Mouse (Mus musculus) MEL (cell line): ENCODE results near the gene Ptprh. TPM values are rescaled to one million over a fixed set of nuclear protein-coding genes. Genes with fewer than 3 reads are reported as not detected.

ENCODE experiments used
- DNase-seq: peaks from one replicate; pipeline ENCODE4 v3.0.0; 2011; ENCODE audit warnings: low read depth, low spot score
- H3K27ac ChIP-seq: 2 replicates; pipeline ENCODE4 v1.5.1; 2012; ENCODE audit warnings: low read depth, mild to moderate bottlenecking, control low read depth, low read length, moderate library complexity; ENCODE audit not compliant: control insufficient read depth
- H3K27me3 ChIP-seq, 2 experiments: fragments of 150-350 bp in 1 of 2; sonication (generic) in 1 of 2; 2 replicates each; pipeline ENCODE4 v1.6.1; 2012; ENCODE audit warnings: low read length in 2 of 2, mild to moderate bottlenecking in 2 of 2, improper control_type of control experiment in 1 of 2, moderate library complexity in 1 of 2; ENCODE audit not compliant: insufficient read depth in 2 of 2, control insufficient read depth in 1 of 2
- H3K36me3 ChIP-seq, 2 experiments: 2 replicates each; pipeline ENCODE4 v1.6.1; 2012 to 2014; ENCODE audit warnings: low read length in 2 of 2, improper control_type of control experiment in 1 of 2, inconsistent platforms in 1 of 2, mild to moderate bottlenecking in 1 of 2; ENCODE audit not compliant: insufficient read depth in 2 of 2, control insufficient read depth in 1 of 2
- H3K4me1 ChIP-seq, 2 experiments: fragments of 150-350 bp in 1 of 2; sonication (generic) in 1 of 2; 2 replicates each; pipeline ENCODE4 v1.6.1; 2012; ENCODE audit warnings: low read length in 2 of 2, improper control_type of control experiment in 1 of 2, mild to moderate bottlenecking in 1 of 2; ENCODE audit not compliant: insufficient read depth in 2 of 2, control insufficient read depth in 1 of 2
- H3K4me3 ChIP-seq, 2 experiments: fragments of 150-350 bp in 1 of 2; sonication (generic) in 1 of 2; 2 replicates each; pipeline ENCODE4 v1.5.1; 2012; ENCODE audit warnings: low read depth in 2 of 2, low read length in 2 of 2, mild to moderate bottlenecking in 2 of 2, moderate library complexity in 2 of 2, control low read depth in 1 of 2, improper control_type of control experiment in 1 of 2; ENCODE audit not compliant: control insufficient read depth in 1 of 2, insufficient read depth in 1 of 2
- H3K79me2 ChIP-seq: 2 replicates; pipeline ENCODE4 v1.6.1; 2012; ENCODE audit warnings: mild to moderate bottlenecking, low read length, moderate library complexity; ENCODE audit not compliant: control insufficient read depth, poor library complexity, insufficient read depth
- H3K9ac ChIP-seq: 2 replicates; pipeline ENCODE4 v1.6.1; 2012; ENCODE audit warnings: low read depth, mild to moderate bottlenecking, control low read depth, low read length, moderate library complexity; ENCODE audit not compliant: control insufficient read depth, poor library complexity, severe bottlenecking
- H3K9me3 ChIP-seq: fragments of 150-350 bp; sonication (generic); replicated peaks from 2 replicates; pipeline ENCODE4 v1.6.1; 2012; ENCODE audit warnings: mild to moderate bottlenecking, low read length, improper control_type of control experiment, moderate library complexity; ENCODE audit not compliant: insufficient read depth
- BHLHE40 ChIP-seq: IDR thresholded peaks from 2 replicates; pipeline ENCODE4 v1.6.1; 2012; ENCODE audit warnings: low read depth, mild to moderate bottlenecking, inconsistent platforms, low read length, improper control_type of control experiment, borderline replicate concordance
- CHD1 ChIP-seq: IDR thresholded peaks from 2 replicates; pipeline ENCODE4 v1.6.1; 2012; ENCODE audit warnings: low read depth, mild to moderate bottlenecking, inconsistent platforms, low read length, improper control_type of control experiment
- CHD2 ChIP-seq: IDR thresholded peaks from 2 replicates; pipeline ENCODE4 v1.6.1; 2011; ENCODE audit warnings: low read length, improper control_type of control experiment
- CTCF ChIP-seq, 3 experiments: IDR thresholded peaks in 2 of 3; conservative IDR thresholded peaks in 1 of 3; 2 replicates each; pipeline ENCODE4 v1.5.1; 2011 to 2012; ENCODE audit warnings: low read length in 3 of 3, low read depth in 2 of 3, mild to moderate bottlenecking in 2 of 3, improper control_type of control experiment in 1 of 3, inconsistent platforms in 1 of 3, mixed read lengths in 1 of 3, moderate library complexity in 1 of 3; ENCODE audit not compliant: control insufficient read depth in 1 of 3, insufficient read depth in 1 of 3, poor library complexity in 1 of 3, severe bottlenecking in 1 of 3
- E2F4 ChIP-seq: IDR thresholded peaks from 2 replicates; pipeline ENCODE4 v1.6.1; 2011; ENCODE audit warnings: low read depth, low read length, improper control_type of control experiment, borderline replicate concordance
- ELF1 ChIP-seq: IDR thresholded peaks from 2 replicates; pipeline ENCODE4 v1.6.1; 2014; ENCODE audit warnings: low read depth, mild to moderate bottlenecking, inconsistent platforms, low read length, improper control_type of control experiment, moderate library complexity
- EP300 ChIP-seq, 2 experiments: IDR thresholded peaks; 2 replicates each; pipeline ENCODE4 v1.6.1; 2011; ENCODE audit warnings: improper control_type of control experiment in 2 of 2, low read length in 2 of 2, low read depth in 1 of 2, mild to moderate bottlenecking in 1 of 2
- ETS1 ChIP-seq: IDR thresholded peaks from 2 replicates; pipeline ENCODE4 v1.6.1; 2012; ENCODE audit warnings: low read depth, mild to moderate bottlenecking, inconsistent platforms, low read length, improper control_type of control experiment, moderate library complexity
- GABPA ChIP-seq: IDR thresholded peaks from 2 replicates; pipeline ENCODE4 v1.6.1; 2012; ENCODE audit warnings: low read depth, mild to moderate bottlenecking, inconsistent platforms, low read length, improper control_type of control experiment, moderate library complexity
- GATA1 ChIP-seq: IDR thresholded peaks from 2 replicates; pipeline ENCODE4 v1.6.1; 2011; ENCODE audit warnings: low read depth, low read length, improper control_type of control experiment
- HCFC1 ChIP-seq: IDR thresholded peaks from 2 replicates; pipeline ENCODE4 v1.6.1; 2012; ENCODE audit warnings: low read depth, mild to moderate bottlenecking, inconsistent platforms, low read length, improper control_type of control experiment, moderate library complexity
- JUND ChIP-seq: IDR thresholded peaks from 2 replicates; pipeline ENCODE4 v1.6.1; 2011; ENCODE audit warnings: low read depth, mild to moderate bottlenecking, improper control_type of control experiment, low read length
- KAT2A ChIP-seq: conservative IDR thresholded peaks from 2 replicates; pipeline ENCODE4 v1.6.1; 2012; ENCODE audit warnings: low read depth, low read length, improper control_type of control experiment, inconsistent platforms
- MAFK ChIP-seq: IDR thresholded peaks from 2 replicates; pipeline ENCODE4 v1.6.1; 2011; ENCODE audit warnings: low read depth, mild to moderate bottlenecking, low read length, improper control_type of control experiment, borderline replicate concordance
- MAX ChIP-seq: IDR thresholded peaks from 2 replicates; pipeline ENCODE4 v1.6.1; 2011; ENCODE audit warnings: low read length, improper control_type of control experiment
- MAZ ChIP-seq: IDR thresholded peaks from 2 replicates; pipeline ENCODE4 v1.6.1; 2012; ENCODE audit warnings: low read depth, mild to moderate bottlenecking, inconsistent platforms, low read length, improper control_type of control experiment
- MEF2A ChIP-seq: IDR thresholded peaks from 2 replicates; pipeline ENCODE4 v1.6.1; 2014; ENCODE audit warnings: low read depth, mild to moderate bottlenecking, inconsistent platforms, low read length, improper control_type of control experiment; ENCODE audit not compliant: poor library complexity, insufficient replicate concordance, severe bottlenecking; ENCODE audit errors: extremely low read depth
- MXI1 ChIP-seq: IDR thresholded peaks from 2 replicates; pipeline ENCODE4 v1.6.1; 2011; ENCODE audit warnings: mild to moderate bottlenecking, low read depth, low read length, improper control_type of control experiment
- MYB ChIP-seq: IDR thresholded peaks from 2 replicates; pipeline ENCODE4 v1.6.1; 2011; ENCODE audit warnings: mild to moderate bottlenecking, low read depth, low read length, improper control_type of control experiment
- MYC ChIP-seq: IDR thresholded peaks from 2 replicates; pipeline ENCODE4 v1.6.1; 2011; ENCODE audit warnings: low read depth, mild to moderate bottlenecking, low read length, improper control_type of control experiment, moderate library complexity
- NELFE ChIP-seq: IDR thresholded peaks from 2 replicates; pipeline ENCODE4 v1.6.1; 2011; ENCODE audit warnings: low read depth, low read length, improper control_type of control experiment
- NRF1 ChIP-seq: IDR thresholded peaks from 2 replicates; pipeline ENCODE4 v1.6.1; 2014; ENCODE audit warnings: low read depth, mild to moderate bottlenecking, inconsistent platforms, low read length, improper control_type of control experiment, moderate library complexity; ENCODE audit not compliant: poor library complexity, insufficient read depth, severe bottlenecking
- POLR2AphosphoS5 ChIP-seq: IDR thresholded peaks from 2 replicates; pipeline ENCODE4 v1.6.1; 2012; ENCODE audit warnings: low read depth, borderline replicate concordance, mild to moderate bottlenecking, inconsistent platforms, low read length, moderate library complexity, mixed read lengths
- RAD21 ChIP-seq: IDR thresholded peaks from 2 replicates; pipeline ENCODE4 v1.6.1; 2011; ENCODE audit warnings: mild to moderate bottlenecking, low read depth, low read length, improper control_type of control experiment
- RCOR1 ChIP-seq: IDR thresholded peaks from 2 replicates; pipeline ENCODE4 v1.6.1; 2012; ENCODE audit warnings: low read depth, mild to moderate bottlenecking, inconsistent platforms, low read length, improper control_type of control experiment
- SIN3A ChIP-seq: IDR thresholded peaks from 2 replicates; pipeline ENCODE4 v1.6.1; 2012; ENCODE audit warnings: low read length, improper control_type of control experiment, inconsistent platforms
- SMC3 ChIP-seq: IDR thresholded peaks from 2 replicates; pipeline ENCODE4 v1.6.1; 2011; ENCODE audit warnings: low read depth, low read length, improper control_type of control experiment
- TAL1 ChIP-seq: IDR thresholded peaks from 2 replicates; pipeline ENCODE4 v1.6.1; 2012; ENCODE audit warnings: mild to moderate bottlenecking, inconsistent platforms, low read length, moderate library complexity, mixed read lengths
- TBP ChIP-seq: IDR thresholded peaks from 2 replicates; pipeline ENCODE4 v1.8.0; 2011; ENCODE audit warnings: low read depth, low read length, improper control_type of control experiment
- TCF12 ChIP-seq: IDR thresholded peaks from 2 replicates; pipeline ENCODE4 v1.6.1; 2014; ENCODE audit warnings: low read depth, mild to moderate bottlenecking, inconsistent platforms, low read length, improper control_type of control experiment, moderate library complexity
- UBTF ChIP-seq: IDR thresholded peaks from 2 replicates; pipeline ENCODE4 v1.6.1; 2012; ENCODE audit warnings: low read depth, mild to moderate bottlenecking, inconsistent platforms, low read length, improper control_type of control experiment, moderate library complexity, borderline replicate concordance; ENCODE audit not compliant: insufficient read depth
- USF1 ChIP-seq: IDR thresholded peaks from 2 replicates; pipeline ENCODE4 v1.6.1; 2014; ENCODE audit warnings: low read depth, mild to moderate bottlenecking, inconsistent platforms, low read length, improper control_type of control experiment, moderate library complexity
- USF2 ChIP-seq, 2 experiments: IDR thresholded peaks; 2 replicates each; pipeline ENCODE4 v1.6.1; 2011 to 2012; ENCODE audit warnings: improper control_type of control experiment in 2 of 2, low read length in 2 of 2, borderline replicate concordance in 1 of 2, inconsistent platforms in 1 of 2, low read depth in 1 of 2, mild to moderate bottlenecking in 1 of 2; ENCODE audit not compliant: insufficient read depth in 1 of 2
- ZC3H11A ChIP-seq: IDR thresholded peaks from 2 replicates; pipeline ENCODE4 v1.6.1; 2012; ENCODE audit warnings: low read depth, mild to moderate bottlenecking, inconsistent platforms, low read length, improper control_type of control experiment
- ZKSCAN1 ChIP-seq: IDR thresholded peaks from 2 replicates; pipeline ENCODE4 v1.6.1; 2012; ENCODE audit warnings: low read depth, mild to moderate bottlenecking, inconsistent platforms, low read length, improper control_type of control experiment, moderate library complexity
- ZMIZ1 ChIP-seq: IDR thresholded peaks from 2 replicates; pipeline ENCODE4 v1.6.1; 2012; ENCODE audit warnings: low read depth, mild to moderate bottlenecking, inconsistent platforms, low read length, improper control_type of control experiment, moderate library complexity
- ZNF384 ChIP-seq: IDR thresholded peaks from 2 replicates; pipeline ENCODE4 v1.6.1; 2012; ENCODE audit warnings: low read depth, mild to moderate bottlenecking, inconsistent platforms, low read length, improper control_type of control experiment
- polyA plus RNA-seq, 2 experiments: library from polyadenylated mRNA; stranded (reverse) in 1 of 2; unstranded in 1 of 2; fragments of >175 nt in 1 of 2; fragments of >200 nt in 1 of 2; gene quantifications; 2 replicates each; pipeline versions ENCODE4 v1.2.1 to v1.2.4; 2012; ENCODE audit warnings: low replicate concordance in 2 of 2, low read depth in 1 of 2; ENCODE audit not compliant: insufficient read length in 2 of 2, insufficient read depth in 1 of 2, missing spikeins in 1 of 2
- total RNA-seq: library from RNA; depleted of rRNA; stranded (reverse); fragments of 300-350 nt; gene quantifications from 2 replicates; pipeline ENCODE4 v1.2.3, GENCODE M21; 2012

Gene Ptprh
- total and polyA plus RNA-seq, 3 experiments, result not detected

- Histone ChIP-seq H3K4me1 (peaks cover 2 to 24% of the 10 kb centered on the region in 2 experiments; a peak in 3 of 4 replicates), H3K27ac (peak overlapping the region; percentile 88), H3K79me2 (peaks cover 12% of the 10 kb centered on the region), H3K9ac (peak overlapping the region; percentile 80), H3K27me3 (no peaks in the 10 kb centered on the region), H3K4me3 (peak overlapping the region; percentile 74 to 76), H3K36me3 (peaks cover 0 to 11% of the 10 kb centered on the region in 2 experiments; a peak in 2 of 4 replicates), H3K9me3 (no peaks in the 10 kb centered on the region)
- DNase-seq, result peak; percentile 82
- TF ChIP-seq CHD1, result no peak
- peak; percentile 46 for TF ChIP-seq HCFC1
- no peak for TF ChIP-seq ZKSCAN1
- TF ChIP-seq KAT2A, result no peak
- peak; percentile 76; the same call in 1 of the 2 replicates for TF ChIP-seq GATA1
- TF ChIP-seq NRF1, result 0 out of 2 replicates have a peak, but pooled peaks have one; percentile 19
- no peak for TF ChIP-seq ZC3H11A
- no peak; the same call in 1 of the 2 replicates for TF ChIP-seq POLR2AphosphoS5
- no peak for TF ChIP-seq BHLHE40
- no peak for TF ChIP-seq UBTF
- TF ChIP-seq MAX, result no peak
- TF ChIP-seq SIN3A, result peak; percentile 75; the same call in 1 of the 2 replicates
- peak; percentile 92 for TF ChIP-seq TBP
- TF ChIP-seq TCF12, result peak; percentile 61
- no peak for TF ChIP-seq MYB
- TF ChIP-seq ZMIZ1, result peak; percentile 92
- no peak for TF ChIP-seq USF1
- 0 out of 2 replicates have a peak, but pooled peaks have one; percentile 29 for TF ChIP-seq ELF1
- no peak for TF ChIP-seq CHD2
- no peak for TF ChIP-seq ZNF384
- TF ChIP-seq CTCF (IDR thresholded peaks at IDR 0.05 in 2 of 3, conservative IDR thresholded peaks at IDR 0.05 in 1 of 3; ENCODE audit: control insufficient read depth in 1 of 3, insufficient read depth in 1 of 3, low read depth in 2 of 3, low read length in 3 of 3, poor library complexity in 1 of 3, severe bottlenecking in 1 of 3), result no peak
- peak; percentile 45; the same call in 1 of the 2 replicates for TF ChIP-seq MYC
- no peak for TF ChIP-seq E2F4
- peak; percentile 21; the same call in 1 of the 2 replicates for TF ChIP-seq MXI1
- TF ChIP-seq RAD21, result no peak
- TF ChIP-seq GABPA, result no peak
- TF ChIP-seq MAZ, result peak; percentile 49; the same call in 1 of the 2 replicates
- peak; percentile 58 for TF ChIP-seq ETS1
- no peak for TF ChIP-seq JUND
- TF ChIP-seq RCOR1, result no peak
- TF ChIP-seq EP300 (IDR thresholded peaks at IDR 0.05; ENCODE audit: low read depth in 1 of 2, low read length in 2 of 2), result peak; percentile 51 to 63
- peak; percentile 79 for TF ChIP-seq NELFE
- TF ChIP-seq SMC3, result no peak
- TF ChIP-seq TAL1, result no peak
- TF ChIP-seq USF2 (IDR thresholded peaks at IDR 0.05; ENCODE audit: borderline replicate concordance in 1 of 2, insufficient read depth in 1 of 2, low read depth in 1 of 2, low read length in 2 of 2), result no peak
- TF ChIP-seq MEF2A, result peak; percentile 58; the same call in 1 of the 2 replicates
- no peak for TF ChIP-seq MAFK
Measured at GRCm38 (mm10) chr7:4522292-4522691, 81.5 kb downstream of the Ptprh start.
